Mouse (Mus musculus) limb, embryonic 14.5 days (tissue): Measurements from ENCODE around the gene Dgkh. TPM values are rescaled to one million over a fixed set of nuclear protein-coding genes. Genes with fewer than 3 reads are reported as not detected.

Experiments used
- ATAC-seq: fragments of 200-750 bp; cut with Nextera tagmentation; 2 replicates; pipeline ENCODE4 v1.8.0; 2017; ENCODE audit warnings: low read depth, moderate number of reproducible peaks, moderate TSS enrichment; ENCODE audit not compliant: low FRiP score
- DNase-seq: peaks from one replicate; pipeline ENCODE4 v3.0.0-alpha.2; 2015; ENCODE audit warnings: low spot score
- H3K27ac ChIP-seq: fragments of 300-500 bp; sonication (generic); replicated peaks from 2 replicates; pipeline ENCODE4 v1.5.1; 2014; ENCODE audit warnings: low read depth, mild to moderate bottlenecking, low read length, moderate library complexity, mixed read lengths
- H3K27me3 ChIP-seq: fragments of 300-500 bp; sonication (generic); 2 replicates; pipeline ENCODE4 v1.6.1; 2014; ENCODE audit warnings: low read length, mixed read lengths; ENCODE audit not compliant: control insufficient read depth, insufficient read depth
- H3K36me3 ChIP-seq: fragments of 300-500 bp; sonication (generic); 2 replicates; pipeline ENCODE4 v1.6.1; 2014; ENCODE audit warnings: mild to moderate bottlenecking, low read length, moderate library complexity, mixed read lengths; ENCODE audit not compliant: control insufficient read depth, insufficient read depth
- H3K4me1 ChIP-seq: fragments of 300-500 bp; sonication (generic); 2 replicates; pipeline ENCODE4 v1.6.1; 2014; ENCODE audit warnings: antibody characterized with exemption, low read length, mixed read lengths; ENCODE audit not compliant: control insufficient read depth, insufficient read depth
- H3K4me2 ChIP-seq: fragments of 300-500 bp; sonication (generic); replicated peaks from 2 replicates; pipeline ENCODE4 v1.6.1; 2014; ENCODE audit warnings: low read depth, mild to moderate bottlenecking, low read length, moderate library complexity; ENCODE audit not compliant: severe bottlenecking
- H3K4me3 ChIP-seq: fragments of 300-500 bp; sonication (generic); replicated peaks from 2 replicates; pipeline ENCODE4 v1.5.1; 2014; ENCODE audit warnings: low read length
- H3K9ac ChIP-seq: fragments of 300-500 bp; sonication (generic); 2 replicates; pipeline ENCODE4 v1.6.1; 2014; ENCODE audit warnings: mild to moderate bottlenecking, low read depth, low read length, moderate library complexity; ENCODE audit not compliant: severe bottlenecking
- H3K9me3 ChIP-seq: fragments of 300-500 bp; sonication (generic); 2 replicates; pipeline ENCODE4 v1.6.1; 2016; ENCODE audit warnings: low read length; ENCODE audit not compliant: control insufficient read depth
- POLR2A ChIP-seq: fragments of 200-500 bp; IDR thresholded peaks from 2 replicates; pipeline ENCODE4 v1.8.0; 2012; ENCODE audit warnings: inconsistent platforms, mild to moderate bottlenecking, moderate library complexity, borderline replicate concordance; ENCODE audit not compliant: insufficient read depth, insufficient read length; ENCODE audit errors: extremely low read depth
- WGBS: fragments of 180-500 bp; shearing (Covaris S2); extraction: QIAGEN DNeasy Blood & Tissue Kit; methylation state at CpG from one replicate; pipeline ENCODE4 v1.1.7; 2014; 5-methylcytosine and 5-hydroxymethylcytosine counted together
- polyA plus RNA-seq, 2 experiments: library from polyadenylated mRNA; depleted of rRNA in 1 of 2; stranded (reverse) in 1 of 2; unstranded in 1 of 2; fragments of >200 nt; fragmentation: Nextera tagmentation in 1 of 2; extraction: Ambion mirVana in 1 of 2; gene quantifications; 2 replicates each; pipeline versions ENCODE4 v1.2.1 to v1.2.3; 2012 to 2014

The Dgkh gene
- polyA plus RNA-seq, 2 experiments: 2.1 to 2.2 TPM

GRCm38 (mm10) chr14:78654939-78655556 lies 77.5 kb downstream of the Dgkh start:
- Histone ChIP-seq H3K27me3 (no peaks in the 10 kb centered on the region), H3K4me1 (peaks cover 10% of the 10 kb centered on the region), H3K9ac (no peak overlapping the region), H3K27ac (no peak overlapping the region), H3K9me3 (no peaks in the 10 kb centered on the region), H3K36me3 (no peaks in the 10 kb centered on the region), H3K4me2 (no peak overlapping the region), H3K4me3 (no peak overlapping the region)
- DNase-seq: no peak
- TF ChIP-seq POLR2A: no peak
- WGBS: 90% methylated on average over 7 of the region's 7 CpGs
- no peak for ATAC-seq

GRCm38 (mm10) chr14:78654196-78654595 lies 78.4 kb downstream of the Dgkh start:
- ATAC-seq (no peak), DNase-seq (no peak)
- Histone ChIP-seq H3K36me3 (no peaks in the 10 kb centered on the region), H3K4me2 (no peak overlapping the region), H3K27me3 (no peaks in the 10 kb centered on the region), H3K9ac (no peak overlapping the region), H3K4me1 (peaks cover 10% of the 10 kb centered on the region), H3K9me3 (no peaks in the 10 kb centered on the region), H3K27ac (no peak overlapping the region), H3K4me3 (no peak overlapping the region)
- no peak for TF ChIP-seq POLR2A
- WGBS: 86% methylated on average over 10 of the region's 10 CpGs

GRCm38 (mm10) chr14:78653333-78653732 lies 79.2 kb downstream of the Dgkh start:
- DNase-seq: no peak
- 94% methylated on average over 5 of the region's 5 CpGs for WGBS
- ATAC-seq: no peak
- Histone ChIP-seq H3K4me3 (no peak overlapping the region), H3K9me3 (no peaks in the 10 kb centered on the region), H3K36me3 (no peaks in the 10 kb centered on the region), H3K27ac (no peak overlapping the region), H3K9ac (no peak overlapping the region), H3K4me2 (no peak overlapping the region), H3K27me3 (no peaks in the 10 kb centered on the region), H3K4me1 (peaks cover 10% of the 10 kb centered on the region)
- TF ChIP-seq POLR2A: no peak

- DNase-seq (no peak), ATAC-seq (no peak)
- peaks cover 2% of the 10 kb centered on the region; the same call in 1 of the 2 replicates for H3K4me1 ChIP-seq
- H3K27me3 ChIP-seq: no peaks in the 10 kb centered on the region
- no peaks in the 10 kb centered on the region for H3K36me3 ChIP-seq
- no peak overlapping the region for H3K27ac ChIP-seq
- no peak overlapping the region for H3K9ac ChIP-seq
- no peak for TF ChIP-seq POLR2A
- no peak overlapping the region for H3K4me3 ChIP-seq
- 81% methylated on average over 7 of the region's 7 CpGs for WGBS
- H3K9me3 ChIP-seq: no peaks in the 10 kb centered on the region
- H3K4me2 ChIP-seq: no peak overlapping the region
Measured at GRCm38 (mm10) chr14:78651696-78652095, 80.9 kb downstream of the Dgkh start.

GRCm38 (mm10) chr14:78650379-78651095 lies 82.0 kb downstream of the Dgkh start:
- WGBS: 75% methylated on average over 9 of the region's 9 CpGs
- DNase-seq: no peak
- H3K4me1 ChIP-seq: no peaks in the 10 kb centered on the region
- H3K27me3 ChIP-seq: no peaks in the 10 kb centered on the region
- TF ChIP-seq POLR2A: no peak
- H3K36me3 ChIP-seq: no peaks in the 10 kb centered on the region
- H3K27ac ChIP-seq: no peak overlapping the region
- no peak for ATAC-seq
- no peak overlapping the region for H3K4me3 ChIP-seq
- no peak overlapping the region for H3K4me2 ChIP-seq
- H3K9ac ChIP-seq: no peak overlapping the region
- H3K9me3 ChIP-seq: no peaks in the 10 kb centered on the region
